Mouse (Mus musculus) thymus, postnatal 25 days (tissue): Measurements from ENCODE around the gene Sc5d.

Experiments
- DNase-seq: peaks from one replicate; pipeline ENCODE4 v3.0.0; 2022

The Sc5d gene

DNA sequence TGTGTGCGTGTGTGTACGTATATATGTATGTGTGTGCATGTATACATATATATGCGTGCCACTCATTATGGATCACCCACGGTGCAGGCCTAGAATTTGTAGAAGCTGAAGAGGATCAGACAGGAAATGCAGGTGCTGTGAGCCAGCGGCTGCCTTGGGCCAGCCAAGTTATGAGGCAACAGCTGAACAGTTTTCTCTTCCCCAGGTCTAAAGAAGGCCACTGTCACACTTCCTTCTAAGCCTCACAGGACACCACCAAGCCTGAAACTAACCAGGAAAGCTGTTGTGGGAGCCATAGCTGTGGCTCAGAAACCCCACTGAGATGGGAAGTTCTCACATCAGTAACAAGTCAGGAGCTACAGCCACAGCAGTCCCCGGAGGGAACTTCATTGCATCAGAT is 17.4 kb downstream of the Sc5d start:
- DNase-seq = no peak

DNA sequence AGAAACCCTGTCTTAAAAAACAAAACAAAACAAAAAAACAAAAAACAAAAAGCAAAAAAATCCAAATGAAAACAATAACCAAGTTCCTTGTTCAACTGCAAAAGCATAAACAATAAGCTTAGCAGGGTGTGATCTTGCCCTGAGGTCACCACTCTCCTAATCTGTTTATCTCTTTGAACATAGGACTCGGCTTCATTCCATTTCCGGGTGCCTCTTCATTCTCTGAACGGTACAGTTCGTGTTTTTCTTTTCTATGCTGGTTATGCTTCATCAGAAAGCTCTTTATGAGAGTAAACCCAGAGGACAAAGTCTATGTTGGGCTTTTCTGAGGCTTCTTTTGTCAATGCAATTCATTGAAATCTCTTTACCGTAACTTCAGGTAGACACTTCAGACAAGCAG is 19.9 kb downstream of the Sc5d start:
- DNase-seq = no peak

DNA sequence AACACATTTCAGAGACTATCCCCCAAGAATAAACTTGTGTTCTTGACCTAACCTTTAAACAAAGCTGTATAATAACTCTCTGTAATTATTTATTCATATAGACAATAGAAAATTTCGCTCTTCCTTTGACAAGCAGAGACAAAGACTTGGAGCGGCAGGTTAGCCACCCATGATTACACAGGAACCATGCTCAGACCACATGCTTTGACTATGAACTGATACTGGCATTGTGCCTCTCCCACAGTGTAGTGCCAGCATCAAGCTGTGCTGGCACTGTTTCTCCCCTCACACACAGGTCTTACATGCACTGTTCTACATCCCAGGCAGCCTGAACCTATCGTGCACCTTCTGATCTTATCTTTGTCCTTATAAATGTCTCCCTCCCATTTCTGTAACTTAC is 23.0 kb downstream of the Sc5d start:
- no peak for DNase-seq

DNA sequence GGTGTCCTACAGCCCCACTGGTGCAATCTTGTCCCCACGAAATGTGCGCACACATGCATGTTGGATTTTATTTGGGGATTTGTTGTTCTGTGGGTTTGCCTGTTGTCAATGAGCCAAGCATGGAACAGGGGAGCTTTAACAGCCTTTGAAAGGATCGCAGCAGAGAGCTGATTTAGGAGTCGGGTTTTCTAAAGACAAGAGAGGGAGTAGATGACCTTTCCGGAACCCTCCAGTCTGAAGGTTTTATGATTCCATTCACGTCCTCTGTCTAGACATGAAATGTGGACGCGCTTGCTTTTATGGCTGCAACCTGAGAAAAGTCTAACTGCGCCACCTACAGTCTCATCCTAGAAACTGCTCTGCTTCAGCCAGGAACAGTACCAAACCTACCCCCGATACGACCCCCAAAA is 23.5 kb downstream of the Sc5d start:
- peak; percentile 50 for DNase-seq

DNA sequence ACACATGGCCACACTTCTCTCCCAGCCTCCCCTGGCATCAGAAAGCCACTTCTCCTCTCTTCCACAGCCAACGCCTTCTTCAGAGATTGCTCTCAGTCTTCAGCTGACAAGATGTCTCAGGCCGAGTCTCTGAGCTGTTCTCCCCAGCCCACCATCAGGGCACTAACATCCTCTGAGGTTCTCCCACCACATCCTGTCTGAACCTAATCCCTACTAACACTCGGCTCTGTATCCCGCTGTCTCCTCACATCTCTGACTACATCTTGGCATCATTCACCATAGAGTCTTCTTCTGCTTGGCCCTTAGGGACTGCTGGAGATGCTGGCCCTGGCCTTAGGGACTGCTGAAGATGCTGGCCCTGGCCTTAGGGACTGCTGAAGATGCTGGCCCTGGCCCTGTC is 25.2 kb downstream of the Sc5d start:
- DNase-seq = no peak

DNA sequence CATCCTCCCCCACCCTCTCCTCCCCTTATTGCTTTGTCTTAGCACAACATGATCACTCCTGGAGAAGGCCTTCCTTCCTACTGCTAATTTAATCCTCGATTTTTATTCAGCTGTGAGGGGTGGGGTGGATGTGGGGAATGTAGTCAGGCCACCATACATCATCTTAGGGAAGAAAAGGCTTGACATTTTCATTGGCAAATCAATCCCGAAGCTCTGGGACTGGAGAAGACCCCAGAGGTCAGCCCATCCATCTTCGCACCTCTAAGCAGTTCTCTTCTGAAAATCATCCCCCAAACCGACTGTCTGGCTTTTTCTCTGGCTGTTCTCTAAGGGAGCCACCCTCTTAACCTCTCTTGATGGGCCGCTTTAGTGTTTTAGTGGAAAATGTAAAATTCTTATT is 32.9 kb downstream of the Sc5d start:
- no peak for DNase-seq

DNA sequence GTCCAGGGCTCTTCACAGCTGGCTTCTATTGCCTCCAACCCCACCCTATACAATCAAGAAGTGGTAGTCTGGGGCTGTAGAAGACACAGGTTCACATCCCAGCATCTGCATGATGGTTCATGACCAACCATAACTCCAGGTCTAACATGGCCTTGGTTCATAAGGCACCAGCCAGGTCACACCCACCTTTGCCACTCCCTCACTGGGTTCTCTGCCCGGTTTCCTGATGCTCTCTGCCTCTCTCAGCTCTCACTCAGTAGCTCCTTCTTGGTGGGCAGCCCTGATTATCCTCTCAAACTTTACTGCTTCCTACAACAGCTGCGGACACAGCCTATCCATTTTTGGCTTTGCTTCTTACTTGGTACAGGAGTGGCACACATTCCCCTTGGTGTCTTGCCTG is 33.7 kb downstream of the Sc5d start:
- DNase-seq = no peak

DNA sequence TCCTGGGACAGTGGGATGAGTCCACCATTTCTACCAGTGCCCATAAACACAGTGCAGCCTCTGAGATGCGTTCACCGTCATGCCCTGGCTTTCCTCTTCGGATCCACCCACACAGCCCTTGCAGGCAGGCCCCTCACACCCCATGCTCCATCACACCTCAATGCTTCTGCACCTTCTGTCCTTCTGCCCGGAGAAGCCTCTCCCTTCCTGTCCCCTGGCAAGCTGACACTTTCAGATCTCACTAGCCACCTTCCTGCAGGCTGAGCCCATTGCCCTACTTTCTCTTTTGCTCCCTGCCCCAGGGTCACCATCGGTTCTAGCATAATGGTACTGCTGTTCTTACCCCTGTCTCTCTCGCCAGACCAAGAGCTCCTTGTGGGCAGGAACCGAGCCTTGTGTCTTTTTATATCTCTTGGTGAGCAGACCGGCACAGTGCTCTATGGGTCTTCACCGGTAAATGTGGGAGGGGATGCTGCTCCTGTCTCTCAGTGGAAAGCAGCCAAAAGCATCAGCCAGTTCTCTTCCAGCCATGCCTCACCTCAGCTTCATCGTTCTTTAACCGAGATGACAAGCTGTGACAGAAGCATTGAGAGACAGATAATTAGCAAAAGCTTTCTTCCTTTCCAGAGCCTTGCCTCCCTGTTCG is 34.5 kb downstream of the Sc5d start:
- DNase-seq = no peak

DNA sequence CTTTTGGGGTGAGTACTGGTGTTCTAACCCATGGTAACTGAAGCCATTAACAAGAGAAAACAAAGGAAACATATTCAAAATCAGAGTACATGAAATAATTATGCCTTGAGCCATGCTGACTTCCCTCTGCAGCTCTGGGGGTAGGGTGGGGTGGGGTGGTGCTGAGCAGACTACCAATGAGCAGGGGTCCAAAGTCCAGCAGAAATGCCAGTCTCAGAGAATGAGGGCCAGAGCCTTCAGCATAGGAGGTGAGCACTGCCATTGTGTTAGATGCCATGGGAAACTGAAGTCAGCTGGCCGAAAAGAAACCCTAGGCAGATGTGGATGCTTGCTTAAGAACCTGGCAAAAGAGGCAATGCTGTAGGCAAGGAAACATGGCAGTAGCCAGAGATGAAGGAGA is 36.3 kb downstream of the Sc5d start:
- DNase-seq = no peak

DNA sequence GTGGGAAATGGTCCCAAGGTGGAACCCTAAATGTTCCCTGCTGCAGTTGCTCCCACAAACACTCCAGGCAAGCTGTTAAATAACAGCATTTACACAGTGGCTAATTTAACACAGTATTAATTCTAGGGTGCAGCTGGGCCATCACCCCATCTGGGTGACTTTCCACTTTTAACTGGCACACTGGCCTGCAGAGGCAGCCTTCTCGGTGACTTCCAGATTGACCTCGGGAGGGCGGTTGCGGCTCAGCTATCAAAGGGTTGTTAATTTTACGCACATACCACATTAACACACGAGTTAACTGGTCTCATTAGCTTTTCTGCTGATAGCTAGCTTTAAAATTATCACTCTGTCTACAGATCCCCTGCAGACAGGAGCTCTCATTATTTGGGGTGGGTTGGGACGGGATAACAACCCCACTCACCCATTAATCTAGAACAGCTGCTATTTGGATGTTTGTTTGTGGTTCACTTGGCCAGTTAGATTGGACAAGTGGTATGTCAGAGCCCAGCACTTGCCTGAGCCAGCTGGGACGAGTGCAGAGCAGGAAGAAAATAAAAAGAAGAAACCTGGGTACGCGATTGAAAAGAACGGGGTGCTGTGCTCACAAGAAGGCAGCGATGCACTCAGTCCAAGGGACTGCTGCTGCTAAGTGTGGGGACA is 44.9 kb downstream of the Sc5d start:
- no peak for DNase-seq

DNA sequence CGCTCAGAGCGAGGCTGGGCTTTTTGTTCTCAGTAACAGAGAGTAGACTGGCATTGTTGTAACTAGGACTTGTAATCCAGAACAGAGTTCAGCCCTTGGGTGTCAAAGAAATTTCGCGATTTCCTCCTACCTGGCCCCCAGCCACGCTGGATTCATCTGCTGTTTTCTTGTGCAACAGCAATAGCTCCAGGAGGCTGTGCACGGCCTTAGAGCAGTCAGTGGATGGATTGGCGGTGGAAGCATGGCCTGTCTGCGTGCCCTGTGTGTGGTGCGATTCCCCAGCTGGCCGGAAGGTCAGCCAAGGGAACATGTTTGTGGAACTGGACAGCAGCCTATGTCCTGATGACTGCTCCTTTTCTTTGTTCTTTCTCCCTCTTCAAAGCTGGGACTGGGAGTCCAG is 46.4 kb downstream of the Sc5d start:
- DNase-seq = no peak

DNA sequence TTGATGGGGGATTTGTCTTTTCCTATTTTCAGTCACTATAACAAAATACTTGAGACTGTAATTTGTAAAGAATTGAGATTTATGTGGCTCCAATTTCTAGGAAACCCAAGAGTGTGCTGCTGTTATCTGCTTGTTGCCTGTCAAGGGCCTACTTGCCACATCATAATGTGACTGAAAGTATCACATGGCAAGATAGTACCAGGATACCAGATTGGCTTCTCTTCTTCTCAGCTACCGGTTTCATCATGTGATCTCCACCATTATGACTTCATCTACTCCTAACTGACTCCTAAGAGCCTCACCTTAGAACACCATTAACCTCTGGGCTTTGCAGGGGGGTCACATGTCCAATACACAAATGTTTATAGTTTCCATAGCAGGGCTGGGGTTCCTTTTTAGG is 49.9 kb downstream of the Sc5d start:
- DNase-seq = no peak

DNA sequence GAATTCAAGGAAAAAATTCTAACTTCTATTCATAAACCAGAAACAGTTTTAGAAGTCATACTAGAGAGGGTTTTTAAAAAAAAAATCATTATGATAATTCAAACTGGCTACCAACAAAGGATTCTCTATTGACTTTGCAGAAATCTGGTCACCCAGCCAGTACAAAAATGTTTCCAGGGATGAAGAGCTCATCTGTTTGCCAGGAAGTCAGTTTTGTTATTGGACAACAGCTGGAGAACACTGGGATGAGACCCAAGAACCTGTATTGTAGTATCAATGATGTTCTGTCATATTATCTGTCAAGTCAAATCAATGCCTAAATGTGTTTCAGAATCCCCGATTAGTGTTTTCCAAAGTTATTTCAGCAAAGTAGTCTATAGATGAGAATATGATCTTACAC is 50.9 kb downstream of the Sc5d start:
- no peak for DNase-seq

DNA sequence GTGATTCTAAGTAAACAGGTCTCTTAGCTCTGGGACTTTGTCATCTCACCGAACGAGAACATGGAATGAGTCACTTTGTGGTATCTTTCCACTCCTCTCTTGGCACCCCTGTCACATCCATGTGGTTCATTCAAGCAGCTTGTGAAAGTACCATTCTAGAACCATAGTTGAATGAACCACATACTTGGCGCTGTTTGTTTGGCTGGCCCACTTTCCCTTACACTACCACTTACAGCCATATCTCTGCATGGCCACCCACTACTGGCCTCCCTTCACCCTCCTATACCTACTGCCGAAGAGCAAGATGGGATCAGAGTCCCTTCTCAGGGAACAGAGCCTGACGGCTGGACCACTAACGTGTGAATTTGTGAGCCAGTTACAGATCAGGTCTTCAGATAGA is 54.4 kb downstream of the Sc5d start:
- DNase-seq = no peak

DNA sequence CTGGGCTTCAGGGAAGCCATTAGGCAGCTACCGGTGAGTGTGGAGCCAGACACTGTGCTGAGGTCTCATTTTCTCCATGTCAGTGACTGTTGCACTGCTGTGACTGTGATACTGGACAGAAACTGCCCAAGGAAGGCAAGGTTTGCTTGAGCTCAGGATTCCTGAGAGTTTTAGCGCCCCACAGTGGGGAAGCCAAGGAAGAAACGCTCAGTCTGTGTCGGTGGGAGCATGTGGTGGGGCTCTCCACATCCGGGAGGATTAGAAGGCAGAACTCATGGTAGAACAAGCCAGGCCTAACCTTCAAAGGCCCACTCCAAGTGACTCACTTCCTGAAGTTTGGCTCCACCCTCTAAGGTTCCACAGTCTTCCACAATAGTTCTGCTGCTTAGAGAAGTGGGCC is 55.6 kb downstream of the Sc5d start:
- no peak for DNase-seq

DNA sequence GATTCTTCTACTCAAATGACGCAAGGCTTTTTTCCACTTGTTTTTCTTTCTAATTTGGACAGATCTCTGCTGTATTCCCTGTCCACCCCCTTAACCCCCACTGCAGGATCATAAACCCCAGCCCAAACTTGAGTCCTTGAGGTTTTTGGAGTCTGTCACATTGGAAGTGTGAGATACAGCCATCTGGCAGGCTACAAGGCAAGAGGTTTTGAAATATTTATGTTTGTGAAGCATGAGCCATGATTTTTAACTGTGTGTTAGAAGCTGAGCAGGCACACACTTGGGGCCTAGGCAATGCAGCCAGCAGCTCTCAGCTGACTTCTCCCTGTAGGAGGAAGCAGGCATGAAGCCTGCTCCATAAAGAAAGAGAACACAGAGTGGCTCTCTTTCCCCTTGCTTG is 57.3 kb downstream of the Sc5d start:
- DNase-seq = no peak

DNA sequence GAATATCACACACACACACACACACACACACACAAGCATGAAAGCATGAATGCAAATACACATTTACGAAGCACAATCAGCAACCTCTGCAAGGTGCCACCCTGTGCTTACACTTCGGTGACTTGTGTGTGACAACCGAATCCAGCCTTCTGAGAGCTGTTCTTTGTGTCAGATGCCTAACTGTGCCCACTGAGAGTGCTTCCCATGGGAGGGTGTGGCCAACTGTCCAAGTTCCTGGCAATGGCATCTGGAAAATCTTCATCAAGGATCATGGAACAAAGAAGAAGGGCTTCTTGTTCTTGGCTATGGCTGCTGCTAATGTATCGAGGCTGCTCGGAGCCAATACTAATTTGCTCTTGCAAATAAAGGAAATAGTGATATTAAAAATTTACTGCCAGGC is 61.8 kb downstream of the Sc5d start:
- no peak for DNase-seq
